In the genomic region with DNA sequence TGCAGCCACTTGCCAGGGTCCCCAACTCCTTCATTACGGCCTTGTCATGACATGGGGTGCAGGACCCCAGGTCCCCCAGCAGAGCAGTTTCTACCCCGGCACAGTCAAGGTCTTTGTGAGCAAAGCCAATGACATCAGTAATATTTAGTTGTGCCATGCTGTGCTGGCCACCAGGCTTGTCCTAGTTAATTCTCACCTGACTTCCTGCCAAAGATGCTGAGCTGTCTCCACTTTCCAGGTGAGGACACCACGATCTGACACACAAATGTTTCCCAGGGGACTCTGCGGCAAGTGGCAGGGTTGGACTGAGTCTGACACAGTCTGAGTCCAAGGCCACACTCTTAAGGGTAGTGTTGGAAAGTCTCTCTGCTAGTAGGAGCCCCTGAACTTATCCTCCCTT, we compare ENCODE assay signal across 16 mouse cellular contexts. TPM values are rescaled to one million over a fixed set of nuclear protein-coding genes. Genes with fewer than 3 reads are reported as not detected.
DNase-seq lines count a peak whose midpoint lies in the region; ATAC-seq and TF ChIP-seq lines count a peak whose summit lies in the region.
"Had no signal": no experiment of that assay in that cellular context is flagged by ENCODE, and none has a peak within 500 bp of the region (broad histone marks: within the 10 kb centered on the region; RNA-seq: fewer than 3 reads in every experiment).

Gene Dscaml1 (plus strand): TSS at position 173 of the 400 bp plus-strand sequence.

- peaks cover 21% of the 10 kb centered on the region for H3K27me3 ChIP-seq in forebrain, embryonic 14.5 days (replicated peaks; ENCODE audit: control insufficient read depth, insufficient read depth, low read length)
- peaks cover 30% of the 10 kb centered on the region for H3K27me3 ChIP-seq in forebrain, embryonic 11.5 days (ENCODE audit: control insufficient read depth, insufficient read depth, low read length)
- H3K27me3 ChIP-seq in midbrain, embryonic 11.5 days (ENCODE audit: control insufficient read depth, insufficient read depth, low read length): peaks cover 29% of the 10 kb centered on the region
- peaks cover 53% of the 10 kb centered on the region for H3K27me3 ChIP-seq in midbrain, embryonic 10.5 days (ENCODE audit: low read depth, poor library complexity, severe bottlenecking)
- H3K27me3 ChIP-seq in hindbrain, postnatal 0 days (ENCODE audit: insufficient read depth, low read length): no peaks in the 10 kb centered on the region; the same call in 1 of the 2 replicates
- H3K27me3 ChIP-seq in midbrain, postnatal 0 days (ENCODE audit: insufficient read depth, low read length): 0 out of 2 replicates have a peak, but pooled peaks cover 2% of the 10 kb centered on the region

- no peak within 1 kb of the TSS for H3K27ac ChIP-seq in forebrain, embryonic 14.5 days (ENCODE audit: low read depth, low read length)
- H3K27ac ChIP-seq in forebrain, embryonic 11.5 days (ENCODE audit: low read depth, low read length): no peak within 1 kb of the TSS
- H3K27ac ChIP-seq in midbrain, embryonic 11.5 days (ENCODE audit: low read depth, low read length): no peak within 1 kb of the TSS
- no peak within 1 kb of the TSS for H3K27ac ChIP-seq in midbrain, embryonic 10.5 days (replicated peaks)
- H3K27ac ChIP-seq in hindbrain, postnatal 0 days: no peak within 1 kb of the TSS
- no peak within 1 kb of the TSS for H3K27ac ChIP-seq in midbrain, postnatal 0 days (ENCODE audit: low read depth, low read length)
- H3K27ac ChIP-seq: embryonic facial prominence, embryonic 12.5 days; heart, embryonic 15.5 days; intestine, embryonic 15.5 days; liver, embryonic 14.5 days; neural tube, embryonic 12.5 days had no signal

- H3K36me3 ChIP-seq in forebrain, embryonic 14.5 days (ENCODE audit: control insufficient read depth, insufficient read depth, low read length): no peaks in the 10 kb centered on the region
- no peaks in the 10 kb centered on the region for H3K36me3 ChIP-seq in forebrain, embryonic 11.5 days (ENCODE audit: control insufficient read depth, insufficient read depth, low read length)
- no peaks in the 10 kb centered on the region for H3K36me3 ChIP-seq in midbrain, embryonic 11.5 days (ENCODE audit: control insufficient read depth, insufficient read depth, low read length)
- no peaks in the 10 kb centered on the region for H3K36me3 ChIP-seq in midbrain, embryonic 10.5 days
- H3K36me3 ChIP-seq in hindbrain, postnatal 0 days (ENCODE audit: insufficient read depth, low read length): no peaks in the 10 kb centered on the region
- H3K36me3 ChIP-seq in midbrain, postnatal 0 days (ENCODE audit: insufficient read depth, low read length): no peaks in the 10 kb centered on the region
- H3K36me3 ChIP-seq: embryonic facial prominence, embryonic 12.5 days; heart, embryonic 15.5 days; intestine, embryonic 15.5 days; neural tube, embryonic 12.5 days had no signal

- H3K4me1 ChIP-seq in forebrain, embryonic 14.5 days (ENCODE audit: control insufficient read depth, insufficient read depth, low read length): no peaks in the 10 kb centered on the region; the same call in 1 of the 2 replicates
- H3K4me1 ChIP-seq in forebrain, embryonic 11.5 days (replicated peaks; ENCODE audit: control insufficient read depth, insufficient read depth, low read length): peaks cover 11% of the 10 kb centered on the region; the same call in 1 of the 2 replicates
- peaks cover 9% of the 10 kb centered on the region for H3K4me1 ChIP-seq in midbrain, embryonic 11.5 days (ENCODE audit: control insufficient read depth, insufficient read depth, low read length)
- peaks cover 17% of the 10 kb centered on the region for H3K4me1 ChIP-seq in midbrain, embryonic 10.5 days
- no peaks in the 10 kb centered on the region for H3K4me1 ChIP-seq in hindbrain, postnatal 0 days (ENCODE audit: insufficient read depth, low read length)
- no peaks in the 10 kb centered on the region for H3K4me1 ChIP-seq in midbrain, postnatal 0 days (ENCODE audit: insufficient read depth, low read length)

- H3K4me2 ChIP-seq in forebrain, embryonic 14.5 days (ENCODE audit: low read length): no peak within 1 kb of the TSS
- no peak within 1 kb of the TSS for H3K4me2 ChIP-seq in forebrain, embryonic 11.5 days (ENCODE audit: low read depth, low read length, severe bottlenecking)
- no peak within 1 kb of the TSS for H3K4me2 ChIP-seq in midbrain, embryonic 11.5 days
- no peak within 1 kb of the TSS for H3K4me2 ChIP-seq in hindbrain, postnatal 0 days (ENCODE audit: low read depth, low read length)
- no peak within 1 kb of the TSS for H3K4me2 ChIP-seq in midbrain, postnatal 0 days (ENCODE audit: low read depth, low read length, poor library complexity, severe bottlenecking)
- H3K4me2 ChIP-seq: embryonic facial prominence, embryonic 12.5 days; heart, embryonic 15.5 days; intestine, embryonic 15.5 days; neural tube, embryonic 12.5 days had no signal

- DNase-seq in forebrain, embryonic 14.5 days (ENCODE audit: low spot score): no peak
- DNase-seq in forebrain, embryonic 11.5 days (ENCODE audit: low spot score): no peak
- peak; percentile 4 for DNase-seq in midbrain, embryonic 11.5 days (ENCODE audit: low spot score, missing footprints)
- DNase-seq in midbrain, embryonic 10.5 days (ENCODE audit: low spot score): no peak
- DNase-seq in hindbrain, postnatal 0 days (ENCODE audit: low spot score): no peak
- DNase-seq in midbrain, postnatal 0 days (ENCODE audit: low spot score): no peak
- no peak for DNase-seq in kidney, postnatal 36 days
- DNase-seq: kidney, postnatal 4 days; right cerebral cortex, postnatal 25 days had no signal

- no peak within 1 kb of the TSS for H3K9ac ChIP-seq in forebrain, embryonic 14.5 days (ENCODE audit: low read length)
- H3K9ac ChIP-seq in forebrain, embryonic 11.5 days (ENCODE audit: low read length): no peak within 1 kb of the TSS
- no peak within 1 kb of the TSS for H3K9ac ChIP-seq in midbrain, embryonic 11.5 days (ENCODE audit: low read length)
- H3K9ac ChIP-seq in hindbrain, postnatal 0 days (replicated peaks; ENCODE audit: low read length): no peak within 1 kb of the TSS
- H3K9ac ChIP-seq in midbrain, postnatal 0 days (replicated peaks; ENCODE audit: low read length, poor library complexity, severe bottlenecking): no peak within 1 kb of the TSS
- H3K9ac ChIP-seq: embryonic facial prominence, embryonic 12.5 days; heart, embryonic 15.5 days; intestine, embryonic 15.5 days; liver, embryonic 14.5 days; neural tube, embryonic 12.5 days had no signal

- ATAC-seq in forebrain, embryonic 14.5 days: no peak
- no peak for ATAC-seq in forebrain, embryonic 11.5 days (replicated peaks; ENCODE audit: low FRiP score)
- ATAC-seq in midbrain, embryonic 11.5 days (ENCODE audit: low FRiP score): no peak
- no peak for ATAC-seq in hindbrain, postnatal 0 days
- no peak for ATAC-seq in midbrain, postnatal 0 days (ENCODE audit: low FRiP score)
- no peak for ATAC-seq in megakaryocyte progenitor cell, adult 5-6 weeks (replicated peaks; ENCODE audit: poor library complexity)
- ATAC-seq: intestine, embryonic 15.5 days had no signal

- TF ChIP-seq CTCF in hindbrain, postnatal 0 days (IDR thresholded peaks at IDR 0.05; ENCODE audit: low read depth): no peak
- no peak for TF ChIP-seq CTCF in midbrain, postnatal 0 days (IDR thresholded peaks at IDR 0.05)

- no peak within 1 kb of the TSS for H3K4me3 ChIP-seq in forebrain, embryonic 14.5 days (ENCODE audit: low read depth, low read length)
- H3K4me3 ChIP-seq in forebrain, embryonic 11.5 days (ENCODE audit: low read depth, low read length): no peak within 1 kb of the TSS
- no peak within 1 kb of the TSS for H3K4me3 ChIP-seq in midbrain, embryonic 11.5 days (ENCODE audit: low read depth, low read length)
- no peak within 1 kb of the TSS for H3K4me3 ChIP-seq in midbrain, embryonic 10.5 days
- H3K4me3 ChIP-seq in hindbrain, postnatal 0 days (ENCODE audit: low read length): no peak within 1 kb of the TSS
- H3K4me3 ChIP-seq in midbrain, postnatal 0 days (ENCODE audit: low read depth, low read length): no peak within 1 kb of the TSS
- H3K4me3 ChIP-seq: embryonic facial prominence, embryonic 12.5 days; heart, embryonic 15.5 days; intestine, embryonic 15.5 days; neural tube, embryonic 12.5 days had no signal

- 87% methylated on average over 4 of the region's 4 CpGs for WGBS in forebrain, embryonic 14.5 days
- 85% methylated on average over 4 of the region's 4 CpGs for WGBS in forebrain, embryonic 11.5 days
- 84% methylated on average over 4 of the region's 4 CpGs for WGBS in midbrain, embryonic 11.5 days
- WGBS in midbrain, embryonic 10.5 days: 86% methylated on average over 4 of the region's 4 CpGs
- whole genome bisulfite sequencing in hindbrain, postnatal 0 days: 75% methylated on average over 4 of the region's 4 CpGs
- 86% methylated on average over 4 of the region's 4 CpGs for WGBS in midbrain, postnatal 0 days

- no peaks in the 10 kb centered on the region for H3K9me3 ChIP-seq in forebrain, embryonic 14.5 days (replicated peaks; ENCODE audit: control insufficient read depth, low read length)
- no peaks in the 10 kb centered on the region for H3K9me3 ChIP-seq in forebrain, embryonic 11.5 days (ENCODE audit: control insufficient read depth, low read length)
- H3K9me3 ChIP-seq in midbrain, embryonic 11.5 days (ENCODE audit: control insufficient read depth, low read length): no peaks in the 10 kb centered on the region
- H3K9me3 ChIP-seq in midbrain, embryonic 10.5 days (replicated peaks): no peaks in the 10 kb centered on the region
- H3K9me3 ChIP-seq in hindbrain, postnatal 0 days (ENCODE audit: low read length): no peaks in the 10 kb centered on the region
- H3K9me3 ChIP-seq in midbrain, postnatal 0 days (ENCODE audit: low read length): no peaks in the 10 kb centered on the region
- H3K9me3 ChIP-seq: embryonic facial prominence, embryonic 12.5 days; heart, embryonic 15.5 days; intestine, embryonic 15.5 days; neural tube, embryonic 12.5 days had no signal

RNA-seq across cellular contexts. Expression of gene Dscaml1, which starts in this region (rescaled TPM):
- 11.3 and 15.0 TPM in 2 replicates for polyA plus RNA-seq in forebrain, embryonic 14.5 days (2014; fragmentation: Nextera tagmentation; extraction: Ambion mirVana)
- 3.4 and 5.4 TPM in 2 replicates for polyA plus RNA-seq in forebrain, embryonic 11.5 days (2014; fragmentation: Nextera tagmentation; extraction: Ambion mirVana)
- 0.74 and 0.86 TPM in 2 replicates for polyA plus RNA-seq in midbrain, embryonic 11.5 days (2014; fragmentation: Nextera tagmentation; extraction: Ambion mirVana)
- polyA plus RNA-seq in midbrain, embryonic 10.5 days (2016; fragmentation: Nextera tagmentation; extraction: Ambion mirVana): 0.23 and 0.66 TPM in 2 replicates
- total RNA-seq in hindbrain, postnatal 0 days (2014; rRNA removed): 37.5 and 47.4 TPM in 2 replicates
- polyA plus RNA-seq in hindbrain, postnatal 0 days (2015; fragmentation: Nextera tagmentation; extraction: Ambion mirVana): 10.5 and 12.4 TPM in 2 replicates
- 39.1 and 42.1 TPM in 2 replicates for total RNA-seq in midbrain, postnatal 0 days (2014; rRNA removed)
- polyA plus RNA-seq in midbrain, postnatal 0 days (2015; fragmentation: Nextera tagmentation; extraction: Ambion mirVana): 14.4 and 14.6 TPM in 2 replicates
- not detected in 2 replicates for total RNA-seq in megakaryocyte progenitor cell, adult 5-6 weeks (2015)
- not detected in 2 replicates for total RNA-seq in megakaryocyte progenitor cell, adult 5-6 weeks (2017)
- total RNA-seq: megakaryocyte, adult 5-6 weeks had no signal
- polyA plus RNA-seq: liver, embryonic 14.5 days had no signal

Comparison
In these comparisons a context has a peak if more than half of its experiments do, and no peak if none do; other contexts are left out.
1. RNA of gene Dscaml1 (total RNA-seq): 37.5 to 47.4 TPM in hindbrain, postnatal 0 days and 39.1 to 42.1 TPM in midbrain, postnatal 0 days; not detected in megakaryocyte progenitor cell, adult 5-6 weeks; every median in the first group is over 10 times any median in the second.
2. Peak in DNase-seq in midbrain, embryonic 11.5 days; RNA of the gene not detected or under 1 TPM.